Mouse (Mus musculus) embryonic facial prominence, embryonic 10.5 days (tissue): ENCODE results near the gene H2al3. TPM values are rescaled to one million over a fixed set of nuclear protein-coding genes. Genes with fewer than 3 reads are reported as not detected.

Experiments used
- DNase-seq: peaks from one replicate; pipeline ENCODE4 v3.0.0-alpha.2; 2017; ENCODE audit warnings: low spot score
- H3K27ac ChIP-seq: fragments of 300-500 bp; sonication (generic); replicated peaks from 2 replicates; pipeline ENCODE4 v1.5.1; 2016; ENCODE audit warnings: mild to moderate bottlenecking
- H3K27me3 ChIP-seq: fragments of 300-500 bp; sonication (generic); replicated peaks from 2 replicates; pipeline ENCODE4 v1.6.1; 2016; ENCODE audit warnings: low read depth, mild to moderate bottlenecking; ENCODE audit not compliant: poor library complexity, severe bottlenecking
- H3K36me3 ChIP-seq: fragments of 300-500 bp; sonication (generic); replicated peaks from 2 replicates; pipeline ENCODE4 v1.6.1; 2016; ENCODE audit warnings: mild to moderate bottlenecking, moderate library complexity
- H3K4me1 ChIP-seq: fragments of 300-500 bp; sonication (generic); 2 replicates; pipeline ENCODE4 v1.6.1; 2016
- H3K4me3 ChIP-seq: fragments of 300-500 bp; sonication (generic); 2 replicates; pipeline ENCODE4 v1.5.1; 2016; ENCODE audit warnings: mild to moderate bottlenecking, moderate library complexity
- H3K9me3 ChIP-seq: fragments of 300-500 bp; sonication (generic); 2 replicates; pipeline ENCODE4 v1.6.1; 2016; ENCODE audit warnings: mild to moderate bottlenecking
- WGBS: fragments of 180-500 bp; shearing (Covaris S2); methylation state at CpG from one replicate; pipeline ENCODE4 v1.1.7; 2016; 5-methylcytosine and 5-hydroxymethylcytosine counted together
- polyA plus RNA-seq: library from polyadenylated mRNA; unstranded; fragments of >200 nt; fragmentation: Nextera tagmentation; extraction: Ambion mirVana; gene quantifications from 2 replicates; pipeline ENCODE4 v1.2.1, GENCODE M21; 2016

Gene H2al3
- polyA plus RNA-seq = not detected in 2 replicates

- DNase-seq = no peak
- Histone ChIP-seq H3K36me3 (no peaks in the 10 kb centered on the region), H3K4me1 (no peaks in the 10 kb centered on the region), H3K27me3 (no peaks in the 10 kb centered on the region), H3K4me3 (no peak within 1 kb of the TSS), H3K9me3 (no peaks in the 10 kb centered on the region), H3K27ac (no peak within 1 kb of the TSS)
- 46% methylated on average over 1 of the region's 1 CpGs for WGBS
Observed at GRCm38 (mm10) chrX:9849403-9849802, at the start of gene H2al3. Gene H2al3 (plus strand): TSS chrX:9849703.

- H3K27me3 ChIP-seq = no peaks in the 10 kb centered on the region
- H3K27ac ChIP-seq = no peak overlapping the region
- H3K4me1 ChIP-seq = no peaks in the 10 kb centered on the region
- H3K9me3 ChIP-seq = no peaks in the 10 kb centered on the region
- WGBS = 83% methylated on average over 1 of the region's 1 CpGs
- no peak overlapping the region for H3K4me3 ChIP-seq
- no peak for DNase-seq
- no peaks in the 10 kb centered on the region for H3K36me3 ChIP-seq
Observed at GRCm38 (mm10) chrX:9810101-9810500, 39.4 kb upstream of the H2al3 start.

GRCm38 (mm10) chrX:9812469-9812868 lies 37.0 kb upstream of the H2al3 start:
- H3K4me1 ChIP-seq = no peaks in the 10 kb centered on the region
- H3K4me3 ChIP-seq = no peak overlapping the region
- no peak for DNase-seq
- H3K27me3 ChIP-seq = no peaks in the 10 kb centered on the region
- no peaks in the 10 kb centered on the region for H3K9me3 ChIP-seq
- no peaks in the 10 kb centered on the region for H3K36me3 ChIP-seq
- no peak overlapping the region for H3K27ac ChIP-seq

GRCm38 (mm10) chrX:9834779-9835178 lies 14.7 kb upstream of the H2al3 start:
- no peaks in the 10 kb centered on the region for H3K36me3 ChIP-seq
- no peak overlapping the region for H3K4me3 ChIP-seq
- H3K4me1 ChIP-seq = no peaks in the 10 kb centered on the region
- DNase-seq = no peak
- no peaks in the 10 kb centered on the region for H3K27me3 ChIP-seq
- H3K27ac ChIP-seq = no peak overlapping the region
- WGBS = 69% methylated on average over 2 of the region's 2 CpGs
- H3K9me3 ChIP-seq = no peaks in the 10 kb centered on the region

- H3K4me1 ChIP-seq = no peaks in the 10 kb centered on the region
- 84% methylated on average over 3 of the region's 3 CpGs for WGBS
- no peaks in the 10 kb centered on the region for H3K36me3 ChIP-seq
- no peak within 1 kb of the TSS for H3K4me3 ChIP-seq
- H3K27ac ChIP-seq = no peak within 1 kb of the TSS
- no peak for DNase-seq
- no peaks in the 10 kb centered on the region for H3K9me3 ChIP-seq
- no peaks in the 10 kb centered on the region for H3K27me3 ChIP-seq
Observed at GRCm38 (mm10) chrX:9846628-9847027, 2.9 kb upstream of the H2al3 start, which contains the start of gene Hypm. Gene Hypm (plus strand): TSS chrX:9846928.

- Histone ChIP-seq H3K27me3 (no peaks in the 10 kb centered on the region), H3K4me3 (no peak overlapping the region), H3K27ac (no peak overlapping the region), H3K4me1 (no peaks in the 10 kb centered on the region), H3K9me3 (no peaks in the 10 kb centered on the region), H3K36me3 (no peaks in the 10 kb centered on the region)
- WGBS = 86% methylated on average over 2 of the region's 2 CpGs
- DNase-seq = no peak
Observed at GRCm38 (mm10) chrX:9861859-9862258, 12.4 kb downstream of the H2al3 start.

- H3K4me1 ChIP-seq = no peaks in the 10 kb centered on the region
- no peaks in the 10 kb centered on the region for H3K36me3 ChIP-seq
- no peaks in the 10 kb centered on the region for H3K9me3 ChIP-seq
- no peaks in the 10 kb centered on the region for H3K27me3 ChIP-seq
- no peak overlapping the region for H3K27ac ChIP-seq
- no peak for DNase-seq
- WGBS = 91% methylated on average over 2 of the region's 2 CpGs
- H3K4me3 ChIP-seq = no peak overlapping the region
Observed at GRCm38 (mm10) chrX:9875519-9875918, 26.0 kb downstream of the H2al3 start.

GRCm38 (mm10) chrX:9885322-9885721 lies 35.8 kb downstream of the H2al3 start, which contains the start of gene Sytl5:
Gene Sytl5 (plus strand): TSS chrX:9885622.
- no peak for DNase-seq
- no peaks in the 10 kb centered on the region for H3K9me3 ChIP-seq
- H3K4me3 ChIP-seq = no peak within 1 kb of the TSS
- WGBS = 71% methylated on average over 2 of the region's 2 CpGs
- H3K27ac ChIP-seq = no peak within 1 kb of the TSS
- no peaks in the 10 kb centered on the region for H3K36me3 ChIP-seq
- no peaks in the 10 kb centered on the region for H3K4me1 ChIP-seq
- no peaks in the 10 kb centered on the region for H3K27me3 ChIP-seq

Other genes with a start within 250 kb of the H2al3 start
- 13.2 and 17.5 TPM in 2 replicates for gene Dynlt3, start 186.7 kb upstream of the H2al3 start, polyA plus RNA-seq
- not detected in 2 replicates for gene Hypm, start 2.8 kb upstream of the H2al3 start, polyA plus RNA-seq
- 0.34 and 0.35 TPM in 2 replicates for gene Sytl5, start 35.9 kb downstream of the H2al3 start, polyA plus RNA-seq